Mouse (Mus musculus) liver, postnatal 0 days (tissue): ENCODE data around the gene Cnpy2.

Experiments
- CTCF ChIP-seq: sonication (generic); IDR thresholded peaks from 2 replicates; pipeline ENCODE4 v1.5.1; 2016; ENCODE audit warnings: antibody characterized with exemption, low read depth
- EP300 ChIP-seq: IDR thresholded peaks from 2 replicates; pipeline ENCODE4 v1.6.1; 2016; ENCODE audit warnings: antibody characterized with exemption, low read depth, mild to moderate bottlenecking

GRCm38 (mm10) chr10:128362568-128362967, 40.3 kb downstream of the Cnpy2 start:
- peak; percentile 65 for TF ChIP-seq CTCF
- no peak for TF ChIP-seq EP300
